Mouse (Mus musculus) R1 (cell line): Measurements from ENCODE around the gene Pnpla6.

Experiments used
- DNase-seq: peaks from one replicate; pipeline ENCODE4 v3.0.0-alpha.2; 2018; ENCODE audit warnings: low read depth, low spot score

The Pnpla6 gene

DNA sequence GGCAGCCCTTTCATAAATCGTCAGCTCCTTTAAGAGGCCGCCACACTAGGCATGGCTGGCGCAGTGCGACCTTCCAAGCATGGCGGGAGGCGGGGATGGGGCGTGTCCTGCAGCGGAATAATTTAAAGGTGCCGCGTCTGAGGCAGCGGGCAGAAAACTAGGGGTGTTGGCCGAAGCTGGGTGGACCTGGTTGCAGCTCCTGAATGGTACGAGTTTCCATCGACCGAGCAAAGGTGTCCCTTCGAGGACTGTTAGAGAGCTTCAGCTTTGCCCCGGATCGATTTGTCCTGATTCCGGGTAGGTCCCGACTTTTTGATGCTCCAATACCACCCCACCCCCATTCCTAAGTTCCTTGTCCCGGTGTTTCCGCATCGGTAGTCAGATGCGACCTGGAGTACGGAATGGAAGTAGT, at the start of gene Pnpla6:
Gene Pnpla6, plus strand, starts transcription at position 125 of the 412 bp plus-strand sequence.
- DNase-seq = peak; percentile 86

GRCm38 (mm10) chr8:3467006-3467885, 47.9 kb upstream of the Pnpla6 start, which contains the start of gene Pex11g:
TSS of gene Pex11g (minus strand) at chr8:3467680.
- peak; percentile 97 for DNase-seq

DNA sequence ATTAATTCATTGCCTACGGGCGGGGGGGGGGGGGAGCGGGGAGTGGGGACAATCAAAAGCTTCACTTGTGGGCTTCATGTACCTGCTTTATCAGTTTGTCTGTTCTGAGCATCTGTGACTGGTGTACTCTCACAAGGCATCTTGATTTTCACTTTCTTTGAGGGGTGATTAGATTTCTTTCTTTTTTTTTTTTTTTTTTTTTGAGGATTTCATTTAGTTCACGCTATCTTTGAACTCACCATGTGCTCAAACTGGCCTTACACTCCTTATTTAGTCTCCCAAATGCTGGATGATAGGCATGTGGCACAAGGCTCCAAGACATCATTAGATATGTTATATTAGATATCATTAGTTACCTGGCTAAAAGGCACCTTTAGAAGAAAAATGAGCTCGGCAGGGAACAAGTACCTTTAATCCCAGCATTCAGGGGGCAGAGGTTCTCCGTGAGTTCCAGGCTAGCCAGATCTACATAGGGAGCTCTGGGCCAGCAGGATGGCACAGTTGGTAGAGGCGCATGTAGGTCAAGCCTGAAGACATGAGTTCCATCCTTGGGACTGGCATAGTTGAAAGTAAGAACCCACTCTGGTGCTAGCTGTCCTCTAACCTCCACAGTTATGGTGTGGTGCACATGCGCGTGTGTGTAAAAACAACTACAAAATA, 47.2 kb upstream of the Pnpla6 start:
- no peak for DNase-seq

DNA sequence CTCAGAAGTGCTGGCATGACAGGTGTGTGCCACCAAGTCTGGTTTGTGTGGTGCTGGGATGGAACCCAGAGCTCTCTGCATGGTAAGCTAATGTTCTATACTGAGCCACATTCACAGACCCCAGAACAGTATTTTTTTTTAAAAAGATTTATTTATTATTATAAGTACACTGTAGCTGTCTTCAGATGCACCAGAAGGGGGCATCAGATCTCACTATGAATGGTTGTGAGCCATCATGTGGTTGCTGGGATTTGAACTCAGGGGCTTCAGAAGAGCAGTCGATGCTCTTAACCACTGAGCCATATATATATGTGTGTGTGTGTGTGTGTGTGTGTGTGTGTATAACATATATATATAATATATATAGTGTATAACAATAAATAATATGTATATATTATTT, 46.3 kb upstream of the Pnpla6 start:
- no peak for DNase-seq

GRCm38 (mm10) chr8:3470562-3470961, 44.6 kb upstream of the Pnpla6 start, which contains the start of gene Tex45:
TSS of gene Tex45 (plus strand) at chr8:3470862.
- DNase-seq = no peak

- no peak for DNase-seq
Observed at GRCm38 (mm10) chr8:3475715-3476429, 39.3 kb upstream of the Pnpla6 start.

DNA sequence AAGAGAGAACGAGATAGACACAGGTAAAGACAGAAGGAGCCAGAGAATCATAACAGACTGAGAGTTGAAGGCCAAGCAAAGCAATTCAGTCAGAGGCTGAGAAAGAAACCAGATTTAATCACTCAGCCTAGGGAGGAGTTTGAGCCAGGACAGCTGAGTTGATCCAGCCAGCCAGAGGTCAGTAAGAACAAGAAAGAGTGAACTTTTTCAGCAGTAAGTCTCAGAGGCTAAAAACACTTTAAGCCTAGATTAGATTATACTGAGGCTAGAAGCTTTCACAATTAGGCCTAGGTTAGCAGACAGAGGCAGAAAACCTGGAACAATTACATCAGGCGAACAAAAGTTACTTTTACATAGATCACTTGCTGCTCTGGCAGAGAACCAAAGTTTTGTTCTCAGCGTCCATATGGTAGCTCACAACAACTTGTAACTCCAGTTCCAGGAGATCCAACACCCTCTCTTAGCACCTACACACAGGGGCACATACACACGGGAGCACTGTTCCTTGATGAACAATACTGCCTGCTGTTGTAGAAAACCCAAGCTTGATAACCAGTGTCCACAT, 34.9 kb upstream of the Pnpla6 start:
- DNase-seq = no peak

DNA sequence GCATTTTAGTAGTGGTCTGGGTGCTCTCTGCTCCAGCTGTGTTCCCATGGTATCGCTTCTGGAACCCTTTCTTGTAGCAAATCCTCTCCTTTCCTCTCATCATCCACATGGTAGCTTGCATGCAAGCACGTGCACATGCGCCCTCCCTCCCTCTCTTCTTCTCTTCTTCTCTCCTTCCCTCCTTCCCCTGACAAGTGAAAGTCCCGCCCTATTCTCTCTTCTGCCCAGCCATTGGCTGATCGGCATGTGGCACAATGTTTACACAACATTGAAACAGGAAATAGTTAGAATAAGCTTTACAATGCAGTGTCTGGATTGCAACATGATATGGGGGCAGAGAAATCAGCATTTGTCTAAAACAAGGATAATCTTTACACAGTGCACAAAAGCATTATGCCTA, 33.6 kb upstream of the Pnpla6 start:
- no peak for DNase-seq

DNA sequence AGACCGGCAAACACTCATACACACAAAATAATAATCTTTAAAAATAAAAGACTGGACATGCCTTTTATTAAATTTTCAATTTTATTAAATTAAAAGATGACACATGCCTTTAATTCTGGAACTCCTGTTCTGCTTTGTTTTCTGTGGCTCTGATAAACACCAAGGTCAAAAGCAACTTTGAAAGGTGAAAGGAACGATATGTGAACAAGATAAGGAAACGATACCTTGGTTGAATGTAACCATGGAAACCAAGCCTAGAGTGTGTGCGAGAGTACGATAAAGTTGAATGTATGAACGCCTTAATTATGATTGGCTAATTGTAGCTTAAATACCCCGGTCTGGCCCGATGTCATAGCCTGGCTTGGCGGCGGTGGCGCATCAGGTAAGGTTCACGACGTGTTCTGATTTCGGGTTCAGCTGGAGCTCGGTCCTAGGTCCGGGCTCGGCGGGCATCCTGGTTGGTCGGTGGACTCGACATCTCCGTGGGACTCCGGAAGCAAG, 32.9 kb upstream of the Pnpla6 start:
- DNase-seq = no peak

DNA sequence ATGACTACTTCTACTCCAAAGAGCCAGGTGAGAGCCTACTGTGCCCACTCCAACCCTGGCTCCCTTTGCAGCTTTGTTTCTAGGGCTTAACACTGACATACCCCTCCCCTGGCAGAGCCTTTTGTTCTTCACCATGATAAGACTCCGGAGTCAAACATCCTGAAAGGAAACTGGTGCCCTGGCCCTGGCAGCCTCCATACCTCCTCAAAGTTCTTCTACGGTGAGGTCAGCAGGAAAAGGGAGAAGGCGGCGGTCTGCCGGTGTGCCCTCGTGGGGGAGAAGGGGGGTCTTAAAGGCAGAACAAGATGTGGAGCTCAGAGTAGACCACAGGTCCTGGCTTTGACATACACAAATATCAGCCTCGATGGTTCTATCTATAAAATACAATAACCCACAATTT, 31.6 kb upstream of the Pnpla6 start:
- no peak for DNase-seq

DNA sequence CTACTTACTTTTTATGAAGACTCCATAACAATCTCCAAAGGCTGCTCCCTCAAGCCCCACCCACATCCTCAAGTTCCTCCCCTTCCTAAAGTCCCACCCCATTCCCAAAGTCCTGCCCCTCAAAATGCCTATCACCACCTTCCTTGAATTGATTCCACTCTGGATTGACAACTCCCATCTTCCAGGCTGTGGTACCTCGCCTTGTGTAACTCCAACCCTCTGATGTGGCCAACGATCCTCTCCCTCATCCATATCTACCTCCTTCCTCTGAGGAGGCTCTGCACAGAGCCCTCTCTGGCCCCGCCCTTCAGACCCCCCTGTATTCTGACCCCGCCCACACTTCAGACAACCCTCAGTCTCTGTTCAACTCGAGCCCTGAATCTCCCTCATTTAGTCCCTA, 30.0 kb upstream of the Pnpla6 start:
- peak; percentile 76 for DNase-seq

- peak; percentile 51 for DNase-seq
Observed at GRCm38 (mm10) chr8:3492901-3493844, 22.0 kb upstream of the Pnpla6 start, which contains the start of gene Zfp358. TSS of gene Zfp358 (plus strand) at chr8:3493138.

DNA sequence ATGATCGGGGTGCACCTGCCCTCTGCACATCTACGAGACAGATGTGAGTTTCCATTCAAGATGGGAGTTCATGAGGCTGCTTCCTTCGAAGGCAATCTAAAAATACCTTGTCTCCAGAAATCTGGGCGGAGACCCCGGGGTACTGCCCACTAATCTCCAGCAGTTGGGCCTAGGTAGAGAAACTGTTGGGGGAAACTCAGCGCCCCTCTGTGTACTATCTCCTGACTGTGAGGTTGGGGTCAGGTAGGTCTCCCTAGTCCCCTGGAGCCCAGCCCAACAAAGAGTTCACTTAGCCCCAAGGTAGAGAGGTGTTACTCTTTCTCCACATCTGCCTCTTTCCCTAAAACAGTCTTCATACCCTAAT, 21.4 kb upstream of the Pnpla6 start:
- DNase-seq = no peak

GRCm38 (mm10) chr8:3495578-3496427, 19.4 kb upstream of the Pnpla6 start:
- DNase-seq = peak; percentile 38

DNA sequence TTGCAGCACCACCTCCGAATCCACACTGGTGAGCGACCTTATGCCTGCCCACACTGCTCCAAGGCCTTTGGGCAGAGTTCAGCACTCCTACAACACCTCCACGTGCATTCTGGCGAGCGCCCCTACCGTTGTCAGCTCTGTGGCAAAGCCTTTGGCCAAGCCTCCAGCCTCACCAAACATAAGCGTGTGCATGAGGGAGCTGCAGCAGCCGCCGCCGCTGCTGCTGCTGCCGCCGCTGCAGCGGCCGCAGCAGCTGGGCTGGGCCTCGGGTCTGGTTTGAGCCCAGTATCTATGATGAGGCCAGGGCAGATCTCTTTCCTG, 18.8 kb upstream of the Pnpla6 start:
- DNase-seq = peak; percentile 74

DNA sequence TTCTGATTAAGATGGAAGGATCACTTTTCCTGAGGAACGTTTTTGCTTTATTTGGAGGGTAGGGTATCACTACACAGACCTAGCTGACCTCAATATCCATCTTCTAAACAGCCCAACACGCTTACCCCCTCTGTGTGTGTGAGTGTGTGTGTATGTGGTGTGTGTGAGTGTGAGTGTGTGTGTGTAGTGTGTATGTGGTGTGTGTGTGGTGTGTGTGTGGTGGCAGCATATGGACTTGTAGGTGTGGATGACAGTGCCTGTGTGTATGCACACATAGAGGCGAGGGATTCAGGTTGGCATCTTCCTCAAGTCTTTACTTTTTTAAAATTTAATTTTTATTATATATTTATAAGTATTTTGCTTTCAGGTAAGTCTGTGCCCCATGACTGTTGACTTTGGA, 16.6 kb upstream of the Pnpla6 start:
- no peak for DNase-seq

GRCm38 (mm10) chr8:3499751-3500150, 15.4 kb upstream of the Pnpla6 start:
- no peak for DNase-seq

DNA sequence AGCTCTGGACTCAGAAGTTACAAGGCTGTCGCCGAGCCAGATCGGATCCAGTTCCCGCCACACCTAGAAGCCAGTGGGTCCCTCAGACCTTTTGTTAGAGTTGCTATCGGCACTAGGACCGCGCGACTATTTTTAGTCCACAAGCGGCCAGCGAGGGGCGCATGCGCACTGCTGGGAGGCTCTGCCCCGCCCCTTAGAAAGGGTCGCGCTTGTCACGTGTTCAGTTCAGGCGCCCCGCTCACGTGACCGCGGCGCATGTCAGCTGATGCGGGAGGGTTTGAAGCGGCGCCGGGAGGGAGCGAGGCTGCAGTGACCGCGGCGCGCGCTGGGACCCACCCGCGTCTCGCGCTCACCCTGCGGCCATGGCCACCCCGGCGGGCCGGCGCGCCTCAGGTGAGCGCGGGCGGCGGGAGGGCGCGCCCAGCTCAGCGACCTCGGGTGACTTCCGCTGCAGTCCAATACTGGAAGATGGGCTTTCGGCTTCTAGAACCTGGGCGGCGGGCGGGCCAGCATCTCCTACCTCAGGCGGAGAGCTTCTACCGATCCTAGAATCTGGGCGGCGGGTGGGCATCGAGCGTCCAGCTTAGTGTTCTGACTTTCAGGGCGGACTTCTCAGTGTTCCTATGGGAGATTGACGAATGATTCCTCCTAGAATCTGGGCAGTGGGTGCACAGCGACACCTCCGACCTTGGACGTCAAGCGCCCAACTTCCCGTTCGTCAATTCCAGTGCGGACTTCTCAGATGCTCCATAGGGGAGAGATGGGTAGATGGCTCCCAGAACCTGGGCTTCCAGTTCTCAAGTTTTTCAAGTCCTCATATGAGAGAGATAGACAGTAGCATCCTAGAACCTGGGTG, 14.7 kb upstream of the Pnpla6 start, which contains the start of gene Mcoln1:
Gene Mcoln1, plus strand, starts transcription at position 223 of the 856 bp plus-strand sequence.
- peak; percentile 97 for DNase-seq

- DNase-seq = no peak
Observed at GRCm38 (mm10) chr8:3502217-3502616, 13.0 kb upstream of the Pnpla6 start.
